Mouse (Mus musculus) ES-E14 (cell line): Measurements from ENCODE around the gene Zfp385c.

Experiments used
- CHD2 ChIP-seq: IDR thresholded peaks from 2 replicates; pipeline ENCODE4 v1.6.1; 2014; ENCODE audit warnings: mild to moderate bottlenecking, low read depth, low read length, inconsistent platforms
- HCFC1 ChIP-seq: IDR thresholded peaks from 2 replicates; pipeline ENCODE4 v1.6.1; 2012; ENCODE audit warnings: low read length, inconsistent platforms, borderline replicate concordance; ENCODE audit not compliant: insufficient read depth
- MAFK ChIP-seq: IDR thresholded peaks from 2 replicates; pipeline ENCODE4 v1.6.1; 2014; ENCODE audit warnings: mild to moderate bottlenecking, low read depth, low read length, inconsistent platforms; ENCODE audit not compliant: insufficient read depth
- ZC3H11A ChIP-seq: IDR thresholded peaks from 2 replicates; pipeline ENCODE4 v1.6.1; 2012; ENCODE audit warnings: low read depth, mild to moderate bottlenecking, inconsistent platforms, low read length, borderline replicate concordance
- ZNF384 ChIP-seq: IDR thresholded peaks from 2 replicates; pipeline ENCODE4 v1.6.1; 2012; ENCODE audit warnings: low read depth, low read length, inconsistent platforms

- TF ChIP-seq ZC3H11A (no peak), ZNF384 (no peak), HCFC1 (no peak), CHD2 (no peak), MAFK (no peak)
Measured at GRCm38 (mm10) chr11:100716649-100717048, 24.4 kb upstream of the Zfp385c start.
